Mouse (Mus musculus) activated CD4-positive, CD25-positive, alpha-beta regulatory T cell, adult 4 months (primary cell): ENCODE results near the gene Cnn1. TPM values are rescaled to one million over a fixed set of nuclear protein-coding genes. Genes with fewer than 3 reads are reported as not detected.
"Not testable (repeated sequence)": the region's sequence is repeated elsewhere in the genome, so short reads cannot be mapped to it uniquely, and the experiment has no call there.

Source experiments
- ATAC-seq: one replicate; pipeline ENCODE4 v1.8.0; 2017
- polyA plus RNA-seq, 2 experiments: library from polyadenylated mRNA; unstranded; fragments of 100-300 nt; shearing (Covaris generic); gene quantifications; one replicate each; pipeline ENCODE4 v1.2.1; 2017

Cnn1 gene
- polyA plus RNA-seq, result not detected

- no peak for ATAC-seq
Observed at GRCm38 (mm10) chr9:22098993-22099696, at the start of gene Cnn1. TSS of gene Cnn1 (plus strand) at chr9:22099216.

DNA sequence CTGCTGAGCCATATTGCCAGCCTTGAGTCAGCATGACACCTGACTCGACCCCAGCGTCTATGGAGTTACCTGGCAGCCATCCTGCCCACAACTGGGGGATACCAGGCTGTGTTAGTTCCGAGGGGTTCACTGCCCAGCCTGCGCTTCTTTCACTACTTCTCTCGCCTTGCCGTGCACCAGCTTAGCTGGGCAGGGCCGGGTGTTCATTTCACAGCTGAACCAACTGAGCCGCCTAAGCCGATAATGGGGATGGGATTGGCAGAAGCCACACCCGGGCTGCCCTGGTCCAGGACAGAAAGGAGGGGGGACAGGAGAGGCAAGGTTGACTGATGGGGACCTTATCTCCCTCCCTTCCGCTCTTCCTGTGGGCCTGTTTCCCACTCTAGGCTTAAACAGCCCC is 49.7 kb upstream of the Cnn1 start:
- ATAC-seq, result no peak

DNA sequence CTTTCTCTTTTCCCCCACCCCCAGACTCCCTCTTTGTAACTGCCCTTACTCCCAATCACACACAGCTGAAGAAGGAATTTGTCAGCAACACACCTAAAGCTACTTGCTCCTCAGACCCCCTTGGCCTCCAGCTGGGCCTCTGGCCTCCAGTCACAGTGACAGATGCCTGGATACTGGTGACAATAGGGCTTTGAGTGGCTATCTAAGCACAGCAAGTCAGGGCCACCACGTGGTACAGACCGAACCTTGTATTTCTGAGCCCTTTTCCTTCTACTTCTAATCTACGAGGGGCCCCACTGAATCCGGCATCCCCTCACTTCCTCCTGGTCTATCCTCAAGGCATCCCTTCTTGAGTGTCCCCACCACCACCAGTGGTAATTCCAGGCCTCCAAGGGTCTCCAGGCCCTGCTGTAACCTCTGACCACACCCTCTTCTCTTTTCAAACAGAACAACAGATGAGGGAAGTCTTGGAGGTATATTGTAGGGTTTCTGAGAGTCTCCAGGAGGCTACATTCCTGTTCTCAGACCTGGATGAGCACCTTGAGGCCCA is 49.2 kb upstream of the Cnn1 start:
- no peak for ATAC-seq

DNA sequence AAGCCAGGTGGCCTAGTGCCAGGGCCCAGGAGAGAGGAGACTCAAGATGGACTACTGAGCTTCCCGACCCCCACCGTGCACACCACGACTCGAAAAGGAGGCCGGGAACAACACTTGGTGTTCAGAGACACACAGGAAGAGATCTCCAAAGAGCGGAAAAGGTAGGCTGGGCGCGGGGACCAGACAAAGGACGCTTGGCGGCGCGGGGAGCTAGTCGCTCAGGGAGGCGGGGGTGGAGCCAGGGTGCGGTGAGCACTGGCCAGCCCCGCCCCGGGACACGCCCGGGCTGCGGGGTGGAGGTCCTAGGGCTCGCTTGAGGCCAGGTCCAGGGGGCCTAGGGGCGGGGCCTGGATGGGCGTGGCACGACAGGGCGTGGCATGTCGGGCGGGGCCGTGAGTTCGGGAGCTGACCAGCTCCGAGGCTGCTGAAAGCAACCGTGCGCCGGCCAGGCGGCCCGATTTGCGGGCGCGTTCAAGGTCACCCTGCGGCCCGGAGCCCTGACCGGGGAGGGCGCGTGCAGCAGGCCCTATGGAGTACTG is 48.6 kb upstream of the Cnn1 start:
- no peak for ATAC-seq

GRCm38 (mm10) chr9:22051161-22051957 is 47.7 kb upstream of the Cnn1 start:
- no peak for ATAC-seq

DNA sequence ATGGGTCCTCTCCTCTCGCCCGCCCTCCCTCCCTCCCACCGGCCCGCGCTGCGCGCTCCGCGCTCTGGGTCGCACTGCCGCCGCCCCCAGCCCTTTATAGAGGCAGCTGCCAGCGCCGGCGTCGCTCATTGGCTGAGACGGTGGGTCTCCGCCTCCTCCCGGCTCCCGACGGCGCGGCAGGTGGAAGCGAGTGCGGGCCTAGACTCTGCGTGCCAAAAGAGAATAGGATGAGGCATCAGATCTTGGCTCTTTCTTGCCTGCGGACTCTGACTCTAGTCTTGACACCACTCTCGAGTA is 47.1 kb upstream of the Cnn1 start, which contains the start of gene Elavl3:
TSS of gene Elavl3 (minus strand) at position 66 of the 297 bp plus-strand sequence.
- ATAC-seq, result no peak

GRCm38 (mm10) chr9:22053657-22054056 is 45.4 kb upstream of the Cnn1 start:
- no peak for ATAC-seq

GRCm38 (mm10) chr9:22054411-22055076 is 44.5 kb upstream of the Cnn1 start:
- ATAC-seq, result peak; percentile 70

DNA sequence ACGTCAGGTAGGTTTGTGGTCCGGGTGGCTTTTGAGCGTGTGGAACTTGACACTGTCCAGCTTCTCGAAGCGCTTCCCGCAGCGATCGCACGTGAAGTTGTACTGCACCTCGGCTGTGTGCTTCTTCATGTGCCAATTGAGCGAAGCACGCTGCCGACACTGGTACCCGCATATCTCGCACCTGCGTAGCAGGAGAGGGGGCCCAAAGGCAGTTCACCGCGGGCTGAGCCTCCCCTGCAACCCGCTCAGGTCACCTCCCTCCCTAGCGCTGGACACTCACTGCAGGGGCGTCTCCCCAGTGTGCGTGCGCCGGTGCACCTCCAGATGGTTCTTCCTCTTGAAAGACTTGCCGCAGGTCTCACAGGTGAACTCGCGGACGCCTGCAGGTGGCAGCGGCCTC is 43.3 kb upstream of the Cnn1 start:
- ATAC-seq, result no peak

DNA sequence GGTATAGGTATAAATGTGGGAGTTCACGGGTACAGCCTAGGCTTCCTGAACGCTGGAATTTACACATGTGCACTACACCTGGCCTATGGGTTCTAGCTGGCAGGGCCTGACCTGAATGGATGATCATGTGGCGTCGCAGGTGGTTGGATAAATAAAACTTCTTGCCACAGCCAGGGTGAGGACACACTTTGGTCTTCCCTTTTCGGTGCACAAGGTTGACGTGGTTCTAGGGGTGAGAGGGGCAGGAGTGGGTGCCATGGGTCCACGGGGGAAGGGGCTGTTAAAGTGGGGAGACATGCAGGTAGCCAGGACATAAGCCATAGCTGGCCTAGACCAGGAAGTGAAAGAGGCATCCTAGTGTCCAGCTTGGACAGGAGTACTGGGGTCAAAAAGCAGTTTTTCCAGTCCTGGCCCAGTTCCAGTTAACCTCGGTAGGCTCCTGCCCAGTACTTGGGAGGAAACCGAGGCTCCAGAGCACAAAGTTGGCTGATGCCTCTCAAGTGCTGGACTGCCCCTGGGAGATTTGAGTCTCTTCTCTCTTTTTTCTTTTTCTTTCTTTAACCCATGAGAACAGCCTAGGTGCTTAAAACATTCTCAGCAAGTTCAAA is 42.6 kb upstream of the Cnn1 start:
- no peak for ATAC-seq

DNA sequence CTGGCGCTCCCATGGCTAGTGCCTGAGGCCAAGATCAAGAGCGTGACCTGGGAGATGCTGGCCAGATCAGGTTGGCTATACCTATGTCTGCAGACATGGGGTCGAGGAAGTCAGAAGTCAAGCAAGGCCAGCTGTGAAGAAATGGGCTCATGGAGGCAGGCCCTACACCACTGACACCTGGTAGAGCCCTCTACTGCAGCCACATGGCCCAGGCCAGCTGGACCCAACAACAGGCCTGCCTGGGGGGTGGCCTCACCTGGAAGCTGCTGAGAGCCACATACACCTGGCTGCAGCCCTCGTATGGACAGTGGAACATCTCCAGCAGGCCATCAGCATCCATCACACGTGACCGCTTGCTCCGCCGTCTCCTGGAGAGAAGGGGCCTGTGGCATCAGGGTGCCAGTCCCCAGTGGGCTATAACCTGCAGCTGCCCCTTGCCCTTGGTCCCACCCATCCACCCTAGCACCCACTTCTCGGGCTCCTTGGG is 41.9 kb upstream of the Cnn1 start:
- ATAC-seq, result no peak

GRCm38 (mm10) chr9:22058011-22058424 is 41.0 kb upstream of the Cnn1 start:
- ATAC-seq, result no peak

- no peak for ATAC-seq
Observed at GRCm38 (mm10) chr9:22061339-22061738, 37.7 kb upstream of the Cnn1 start.

DNA sequence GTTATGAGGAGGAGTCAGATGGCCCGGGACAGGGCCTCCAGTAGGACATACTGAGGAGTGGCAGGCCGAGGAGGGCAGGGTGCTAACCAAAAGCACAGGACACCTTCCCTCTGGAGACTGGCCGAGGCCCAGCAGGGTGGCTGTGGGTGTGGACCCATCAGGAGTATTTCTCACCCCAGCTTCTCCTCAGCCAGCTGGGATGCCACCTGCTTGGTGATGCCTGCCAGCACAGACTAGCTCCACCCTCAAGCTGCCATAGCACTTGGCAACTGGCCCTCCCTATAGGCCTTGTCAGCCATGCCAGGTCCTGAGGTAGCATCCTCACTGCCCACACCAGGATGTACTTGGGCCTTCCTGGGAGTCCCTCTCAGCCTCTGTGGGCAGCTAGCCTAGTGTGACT is 34.7 kb upstream of the Cnn1 start:
- ATAC-seq, result no peak

- ATAC-seq, result no peak
Observed at GRCm38 (mm10) chr9:22065642-22066041, 33.4 kb upstream of the Cnn1 start.

DNA sequence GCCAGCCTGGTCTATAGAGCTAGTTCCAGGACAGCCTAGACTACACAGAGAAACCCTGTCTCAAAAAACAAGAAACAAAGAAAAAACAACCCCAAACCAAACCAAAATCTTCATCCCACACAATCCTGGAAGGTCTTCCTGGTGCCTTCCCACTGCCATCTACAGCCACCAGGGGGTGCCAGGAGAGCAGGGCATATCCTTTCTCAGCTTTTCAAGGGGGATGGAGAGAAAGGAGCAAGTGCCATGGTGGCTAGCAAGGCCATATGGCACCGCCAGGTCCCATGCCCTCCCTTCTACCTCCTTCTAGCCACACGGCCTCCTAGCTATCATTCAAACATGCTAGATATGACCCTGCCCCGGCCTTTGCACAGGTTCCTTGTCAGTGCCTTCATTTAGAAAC is 32.6 kb upstream of the Cnn1 start:
- ATAC-seq, result no peak

DNA sequence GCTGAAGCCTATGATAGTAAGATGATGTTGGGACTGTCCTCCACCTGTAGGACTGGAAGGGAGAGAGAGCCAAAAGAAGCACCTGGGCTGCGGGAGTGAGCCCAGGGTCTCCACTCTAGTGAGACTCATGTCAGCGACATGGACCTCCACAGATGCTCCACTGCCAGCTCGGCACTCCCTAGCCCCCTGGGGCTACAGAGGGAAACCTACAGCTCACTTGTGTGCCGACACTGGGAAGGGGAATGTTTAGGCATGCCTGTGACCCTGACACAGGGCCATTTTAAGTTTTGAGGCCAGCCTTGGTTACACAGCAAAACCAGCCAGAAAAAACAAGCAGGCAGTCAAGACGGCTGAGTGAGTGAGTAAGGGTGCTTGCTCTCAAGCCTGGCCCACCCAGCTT is 31.8 kb upstream of the Cnn1 start:
- no peak for ATAC-seq

DNA sequence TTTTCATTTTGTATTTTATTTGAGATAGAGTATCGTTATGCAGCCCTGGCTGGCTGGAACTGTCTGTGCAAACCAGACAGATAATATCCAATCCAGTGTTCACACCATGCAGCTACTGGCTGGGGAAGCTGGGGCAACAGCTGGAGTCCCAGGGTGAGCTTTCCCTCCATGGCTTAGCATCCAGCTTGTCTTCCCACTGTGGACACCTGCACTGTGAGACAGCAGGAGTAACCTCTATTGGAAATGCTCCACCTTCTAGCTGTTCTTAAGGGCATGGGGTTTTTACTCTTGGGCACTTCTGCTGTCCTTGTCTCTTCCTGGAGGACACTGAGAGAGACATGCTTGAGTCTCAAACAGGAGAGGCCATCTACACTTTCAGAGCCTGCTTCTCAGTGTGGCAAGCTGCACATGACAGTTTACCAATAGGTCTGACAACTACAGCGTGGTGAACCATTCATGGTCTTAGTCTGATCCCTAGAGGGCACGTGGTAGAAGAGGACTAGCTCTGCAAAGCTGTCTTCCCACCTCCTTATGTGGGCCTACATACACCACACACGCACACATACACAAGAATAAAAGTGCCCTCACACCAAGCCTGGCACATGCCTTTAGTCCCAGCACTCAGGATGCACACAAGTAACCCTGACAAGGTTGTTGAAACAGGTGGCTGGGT is 29.0 kb upstream of the Cnn1 start:
- ATAC-seq, result no peak

DNA sequence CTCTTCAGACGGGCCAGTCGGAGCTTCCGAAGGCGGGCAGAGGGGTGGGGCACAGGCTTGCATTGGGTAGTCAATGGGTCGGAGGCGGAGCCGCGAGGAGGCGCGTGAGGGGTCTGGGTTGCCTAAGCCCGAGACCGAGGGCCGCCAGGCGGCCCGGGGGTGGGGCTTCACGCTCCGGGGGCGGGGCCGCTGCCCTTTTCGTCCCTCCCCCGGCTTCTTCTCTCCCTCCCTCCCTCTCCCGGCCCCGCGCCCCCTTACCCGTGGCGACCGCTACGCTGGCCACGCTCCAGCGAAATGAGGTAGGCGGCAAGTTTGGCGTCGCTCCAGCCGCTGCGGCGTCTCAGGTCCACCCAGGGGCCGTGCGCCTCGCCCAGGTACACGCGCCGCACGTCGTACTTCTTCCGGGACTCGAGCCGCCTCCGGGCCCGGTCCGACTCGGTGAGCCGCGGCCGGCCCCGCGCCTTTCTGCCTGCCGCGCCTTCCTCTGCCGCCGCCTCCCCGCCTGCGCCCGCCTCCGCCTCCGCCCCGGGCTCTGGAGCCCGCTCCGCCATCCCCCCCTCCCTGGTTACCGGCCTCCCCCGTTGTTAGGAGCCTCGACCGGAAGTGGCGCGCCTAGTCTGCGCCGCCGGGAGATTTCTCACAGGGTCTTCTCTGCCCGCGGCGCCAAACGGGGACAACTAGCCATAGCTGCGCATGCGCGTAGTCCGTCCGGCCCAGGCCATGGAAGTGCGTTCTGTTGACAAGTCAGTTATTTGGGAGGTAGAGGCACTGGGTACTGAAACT is 28.0 kb upstream of the Cnn1 start, which contains the start of the genes Gm49318 and Zfp653:
TSS of gene Gm49318 (minus strand) at position 469 of the 783 bp plus-strand sequence.
TSS of gene Zfp653 (minus strand) at position 586 of the 783 bp plus-strand sequence.
- peak; percentile 87 for ATAC-seq

DNA sequence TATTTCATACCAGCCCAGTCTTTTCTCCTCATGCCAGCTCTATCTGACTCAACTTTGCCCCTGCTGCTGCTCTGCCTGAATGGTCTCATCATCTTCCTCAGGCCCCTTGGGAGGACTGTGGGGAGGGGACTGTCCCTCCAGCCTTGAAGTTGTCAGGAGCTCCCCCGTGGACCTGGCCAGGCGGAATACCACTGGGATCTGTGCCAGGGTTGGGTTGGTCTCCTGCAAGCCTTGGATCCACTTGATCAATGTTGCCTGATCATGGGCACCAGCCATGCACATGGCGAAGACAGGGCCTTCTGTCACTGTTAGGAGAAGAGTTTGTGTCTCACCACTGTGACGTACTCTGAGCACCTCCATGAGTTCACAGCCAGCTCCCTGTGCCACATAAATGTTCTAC is 26.7 kb upstream of the Cnn1 start:
- no peak for ATAC-seq

- not testable (repeated sequence) for ATAC-seq
Observed at GRCm38 (mm10) chr9:22075778-22076177, 23.2 kb upstream of the Cnn1 start.
